Mouse (Mus musculus) heart, postnatal 0 days (tissue): Measurements from ENCODE around the gene Gm5741.

Experiments
- CTCF ChIP-seq: IDR thresholded peaks from 2 replicates; pipeline ENCODE4 v1.5.1; 2016; ENCODE audit warnings: antibody characterized with exemption, control low read depth, low read depth
- EP300 ChIP-seq: IDR thresholded peaks from 2 replicates; pipeline ENCODE4 v1.6.1; 2016; ENCODE audit warnings: antibody characterized with exemption, low read depth

DNA sequence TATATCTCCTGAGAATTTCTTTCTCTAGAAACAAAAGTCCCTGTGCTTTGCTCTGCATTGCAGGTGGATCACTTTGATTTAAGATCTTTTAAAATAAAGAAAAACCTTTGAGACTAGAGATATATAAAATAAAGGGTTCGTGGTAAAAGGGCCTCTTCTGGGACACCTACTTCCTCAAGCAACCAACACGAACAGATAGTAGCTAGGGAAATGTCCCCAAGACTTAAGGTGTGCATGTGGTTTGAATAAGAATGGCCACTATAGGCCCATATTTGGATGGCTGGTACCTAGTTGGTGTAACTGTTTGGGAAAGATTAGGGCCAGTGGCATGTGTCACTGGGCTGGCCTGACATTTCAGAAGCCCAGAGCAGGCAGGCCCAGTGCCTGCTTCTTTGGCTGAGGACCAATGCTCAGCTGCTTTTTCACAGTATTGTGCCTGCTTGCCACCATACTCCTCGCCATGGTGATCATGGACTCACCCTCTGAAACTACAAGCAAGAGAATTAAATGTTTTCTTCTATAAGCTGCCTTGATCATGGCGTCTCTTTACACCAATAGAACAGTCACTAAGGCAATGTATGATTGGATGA, 32.4 kb upstream of the Gm5741 start:
- TF ChIP-seq CTCF = no peak
- no peak for TF ChIP-seq EP300
